Mouse (Mus musculus) G1E (cell line): ENCODE results near the gene Insl5. TPM values are rescaled to one million over a fixed set of nuclear protein-coding genes. Genes with fewer than 3 reads are reported as not detected.

Experiments used
- ATAC-seq: 2 replicates; pipeline ENCODE4 v1.8.0; 2016; ENCODE audit warnings: mild to moderate bottlenecking; ENCODE audit not compliant: insufficient number of reproducible peaks, poor library complexity, low FRiP score, severe bottlenecking; ENCODE audit errors: extremely low read depth
- DNase-seq: peaks from one replicate; pipeline ENCODE4 v3.0.0; 2012; ENCODE audit warnings: low spot score
- H3K27me3 ChIP-seq: 2 replicates; pipeline ENCODE4 v1.6.1; 2012; ENCODE audit warnings: mild to moderate bottlenecking, low read length, inconsistent platforms; ENCODE audit not compliant: insufficient read depth
- H3K36me3 ChIP-seq: replicated peaks from 2 replicates; pipeline ENCODE3; 2012; ENCODE audit warnings: mild to moderate bottlenecking, inconsistent platforms
- H3K4me1 ChIP-seq: 2 replicates; pipeline ENCODE4 v1.6.1; 2012; ENCODE audit warnings: low read depth, low read length, inconsistent platforms, mixed read lengths; ENCODE audit not compliant: insufficient read depth
- H3K4me3 ChIP-seq: 2 replicates; pipeline ENCODE4 v1.5.1; 2012; ENCODE audit warnings: low read depth, mild to moderate bottlenecking, inconsistent platforms, low read length, moderate library complexity, mixed read lengths
- H3K9me3 ChIP-seq: replicated peaks from 2 replicates; pipeline ENCODE4 v1.6.1; 2012; ENCODE audit warnings: inconsistent platforms
- CTCF ChIP-seq: IDR thresholded peaks from 2 replicates; pipeline ENCODE4 v1.5.1; 2012; ENCODE audit warnings: low read depth, low read length, inconsistent platforms, mixed read lengths
- GATA1 ChIP-seq: IDR thresholded peaks from 2 replicates; pipeline ENCODE4 v1.6.1; 2012; ENCODE audit warnings: borderline replicate concordance, low read length, inconsistent platforms, mixed read lengths
- GATA2 ChIP-seq: IDR thresholded peaks from 2 replicates; pipeline ENCODE4 v1.6.1; 2012; ENCODE audit warnings: low read depth, low read length, inconsistent platforms, borderline replicate concordance
- POLR2AphosphoS5 ChIP-seq: IDR thresholded peaks from 2 replicates; pipeline ENCODE4 v1.6.1; 2012; ENCODE audit warnings: low read depth, low read length, inconsistent platforms; ENCODE audit not compliant: insufficient replicate concordance
- TAL1 ChIP-seq: conservative IDR thresholded peaks from 2 replicates; pipeline ENCODE4 v1.6.1; 2012; ENCODE audit warnings: low read depth, low read length, inconsistent platforms, mixed read lengths
- polyA plus RNA-seq: library from polyadenylated mRNA; stranded (reverse); fragments of >175 nt; gene quantifications from 2 replicates; pipeline ENCODE4 v1.2.3, GENCODE M21; 2012
- total RNA-seq, 2 experiments: library from RNA; stranded (forward) in 1 of 2; stranded (reverse) in 1 of 2; fragments of 200-1000 nt in 1 of 2; fragments of >200 nt in 1 of 2; fragmentation: Nextera tagmentation in 1 of 2; gene quantifications; 2 replicates each; pipeline ENCODE4 v1.2.3; 2014 to 2017

Gene Insl5
- total and polyA plus RNA-seq, 3 experiments, result not detected

- H3K4me1 ChIP-seq, result no peaks in the 10 kb centered on the region
- no peak for TF ChIP-seq GATA1
- no peak for TF ChIP-seq POLR2AphosphoS5
- TF ChIP-seq TAL1, result no peak
- TF ChIP-seq GATA2, result no peak
- TF ChIP-seq CTCF, result no peak
- H3K27me3 ChIP-seq, result peaks cover 2% of the 10 kb centered on the region; the same call in 1 of the 2 replicates
- DNase-seq, result no peak
- H3K4me3 ChIP-seq, result no peak overlapping the region
- no peaks in the 10 kb centered on the region for H3K9me3 ChIP-seq
- H3K36me3 ChIP-seq, result no peaks in the 10 kb centered on the region
- no peak for ATAC-seq
Observed at GRCm38 (mm10) chr4:102991685-102992084, 35.0 kb downstream of the Insl5 start.

- peaks cover 2% of the 10 kb centered on the region; the same call in 1 of the 2 replicates for H3K27me3 ChIP-seq
Observed at GRCm38 (mm10) chr4:102990595-102991340, 35.9 kb downstream of the Insl5 start.

GRCm38 (mm10) chr4:102990016-102990415 lies 36.6 kb downstream of the Insl5 start:
- DNase-seq, result no peak
- Histone ChIP-seq H3K4me1 (no peaks in the 10 kb centered on the region), H3K36me3 (no peaks in the 10 kb centered on the region), H3K9me3 (no peaks in the 10 kb centered on the region), H3K4me3 (no peak overlapping the region), H3K27me3 (peaks cover 2% of the 10 kb centered on the region; the same call in 1 of the 2 replicates)
- no peak for ATAC-seq
- TF ChIP-seq GATA1, result no peak
- TF ChIP-seq GATA2, result no peak
- no peak for TF ChIP-seq CTCF
- TF ChIP-seq TAL1, result no peak
- no peak for TF ChIP-seq POLR2AphosphoS5

More at GRCm38 (mm10) chr4:102990595-102991340, 35.9 kb downstream of the Insl5 start:
- DNase-seq, result no peak
- TF ChIP-seq GATA2 (no peak), GATA1 (no peak), TAL1 (no peak), POLR2AphosphoS5 (no peak)
- no peak for ATAC-seq
- no peaks in the 10 kb centered on the region for H3K36me3 ChIP-seq
- H3K4me1 ChIP-seq, result no peaks in the 10 kb centered on the region
- no peaks in the 10 kb centered on the region for H3K9me3 ChIP-seq
- no peak overlapping the region for H3K4me3 ChIP-seq

GRCm38 (mm10) chr4:102989391-102989790 lies 37.3 kb downstream of the Insl5 start:
- Histone ChIP-seq H3K4me3 (no peak overlapping the region), H3K36me3 (no peaks in the 10 kb centered on the region), H3K27me3 (peaks cover 2% of the 10 kb centered on the region; the same call in 1 of the 2 replicates), H3K9me3 (no peaks in the 10 kb centered on the region), H3K4me1 (no peaks in the 10 kb centered on the region)
- ATAC-seq (no peak), DNase-seq (no peak)
- TF ChIP-seq POLR2AphosphoS5, result no peak
- TF ChIP-seq CTCF, result no peak
- TF ChIP-seq GATA2, result no peak
- no peak for TF ChIP-seq GATA1
- TF ChIP-seq TAL1, result no peak

- no peak for DNase-seq
- no peaks in the 10 kb centered on the region for H3K36me3 ChIP-seq
- no peak for ATAC-seq
- no peak for TF ChIP-seq CTCF
- TF ChIP-seq POLR2AphosphoS5, result no peak
- TF ChIP-seq GATA2, result no peak
- TF ChIP-seq TAL1, result no peak
- TF ChIP-seq GATA1, result no peak
- no peaks in the 10 kb centered on the region for H3K9me3 ChIP-seq
- no peak overlapping the region for H3K4me3 ChIP-seq
- peaks cover 2% of the 10 kb centered on the region; the same call in 1 of the 2 replicates for H3K27me3 ChIP-seq
- H3K4me1 ChIP-seq, result no peaks in the 10 kb centered on the region
Observed at GRCm38 (mm10) chr4:102988526-102988925, 38.1 kb downstream of the Insl5 start.

- ATAC-seq, result no peak
- no peak for TF ChIP-seq GATA1
- TF ChIP-seq TAL1, result no peak
- no peak for TF ChIP-seq POLR2AphosphoS5
- no peak for TF ChIP-seq GATA2
- TF ChIP-seq CTCF, result no peak
- no peak for DNase-seq
- H3K36me3 ChIP-seq, result no peaks in the 10 kb centered on the region
- H3K4me1 ChIP-seq, result no peaks in the 10 kb centered on the region
- peaks cover 2% of the 10 kb centered on the region; the same call in 1 of the 2 replicates for H3K27me3 ChIP-seq
- no peaks in the 10 kb centered on the region for H3K9me3 ChIP-seq
- H3K4me3 ChIP-seq, result no peak overlapping the region
Observed at GRCm38 (mm10) chr4:102987756-102988155, 38.9 kb downstream of the Insl5 start.

GRCm38 (mm10) chr4:102987325-102987724 lies 39.3 kb downstream of the Insl5 start:
- no peak for ATAC-seq
- no peaks in the 10 kb centered on the region for H3K4me1 ChIP-seq
- DNase-seq, result no peak
- H3K4me3 ChIP-seq, result no peak overlapping the region
- H3K9me3 ChIP-seq, result no peaks in the 10 kb centered on the region
- no peak for TF ChIP-seq POLR2AphosphoS5
- no peak for TF ChIP-seq CTCF
- TF ChIP-seq TAL1, result no peak
- no peak for TF ChIP-seq GATA2
- H3K27me3 ChIP-seq, result peaks cover 2% of the 10 kb centered on the region; the same call in 1 of the 2 replicates
- no peaks in the 10 kb centered on the region for H3K36me3 ChIP-seq
